Mouse (Mus musculus) skeletal muscle tissue, adult 2 months (tissue): Measurements from ENCODE around the gene Mrgpra2a.
"Not testable (repeated sequence)": the region's sequence is repeated elsewhere in the genome, so short reads cannot be mapped to it uniquely, and the experiment has no call there.

Source experiments
- DNase-seq: peaks from one replicate; pipeline ENCODE4 v3.0.0-alpha.2; 2012; ENCODE audit warnings: low read depth, low spot score

Gene Mrgpra2a

GRCm38 (mm10) chr7:47452015-47452414 lies at the start of gene Mrgpra2a:
Gene Mrgpra2a (minus strand): TSS chr7:47452139.
- DNase-seq: not testable (repeated sequence)

GRCm38 (mm10) chr7:47491266-47491665 lies 39.3 kb upstream of the Mrgpra2a start:
- not testable (repeated sequence) for DNase-seq

GRCm38 (mm10) chr7:47489438-47489837 lies 37.5 kb upstream of the Mrgpra2a start:
- not testable (repeated sequence) for DNase-seq

GRCm38 (mm10) chr7:47483181-47483580 lies 31.2 kb upstream of the Mrgpra2a start:
- DNase-seq: not testable (repeated sequence)

GRCm38 (mm10) chr7:47473904-47474303 lies 22.0 kb upstream of the Mrgpra2a start:
- DNase-seq: not testable (repeated sequence)

GRCm38 (mm10) chr7:47465278-47465981 lies 13.5 kb upstream of the Mrgpra2a start:
- not testable (repeated sequence) for DNase-seq

GRCm38 (mm10) chr7:47445729-47446128 lies 6.2 kb downstream of the Mrgpra2a start:
- not testable (repeated sequence) for DNase-seq

- not testable (repeated sequence) for DNase-seq
Observed at GRCm38 (mm10) chr7:47436463-47436862, 15.5 kb downstream of the Mrgpra2a start.

- not testable (repeated sequence) for DNase-seq
Observed at GRCm38 (mm10) chr7:47427815-47428508, 24.0 kb downstream of the Mrgpra2a start.

GRCm38 (mm10) chr7:47410602-47411001 lies 41.3 kb downstream of the Mrgpra2a start:
- DNase-seq: no peak

GRCm38 (mm10) chr7:47409545-47409944 lies 42.4 kb downstream of the Mrgpra2a start:
- no peak for DNase-seq

- no peak for DNase-seq
Observed at GRCm38 (mm10) chr7:47401125-47401524, 50.8 kb downstream of the Mrgpra2a start.
